Mouse (Mus musculus): ENCODE measurements around the gene Gm49391. TPM values are rescaled to one million over a fixed set of nuclear protein-coding genes. Genes with fewer than 3 reads are reported as not detected.
"Not testable (repeated sequence)": the region's sequence is repeated elsewhere in the genome, so short reads cannot be mapped to it uniquely, and the experiment has no call there.

Gene Gm49391
- not detected for total RNA-seq (2021)
- long read RNA-seq, experiment 1: 0 reads
- long read RNA-seq, experiment 2: 0 reads

DNA sequence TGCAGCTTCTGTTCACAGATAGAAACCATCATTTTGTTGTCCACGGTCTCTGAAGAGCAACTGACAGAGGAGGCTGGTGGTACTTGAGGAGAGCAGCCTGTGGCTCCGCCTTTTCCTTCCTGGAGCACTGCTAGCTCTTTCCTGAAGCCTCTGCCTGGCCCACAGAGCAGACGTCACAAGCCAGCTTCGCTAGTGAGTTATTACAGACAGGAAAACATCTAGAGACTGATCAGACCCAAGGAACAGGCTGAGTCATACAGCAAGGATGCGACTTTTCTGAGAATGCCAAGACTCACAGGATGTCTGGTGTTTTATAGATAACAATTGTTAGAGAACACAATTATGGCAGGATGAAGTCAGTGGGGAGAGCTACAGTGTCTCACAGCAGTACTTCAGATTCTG, at the start of gene Gm49391, which contains the start of gene Ctla2a:
Gene Gm49391, minus strand, starts transcription at position 72 of the 402 bp plus-strand sequence.
Gene Ctla2a, minus strand, starts transcription at position 126 of the 402 bp plus-strand sequence.
- no peak for TF ChIP-seq CTCF (conservative IDR thresholded peaks at IDR 0.05)
- Histone ChIP-seq H3K27ac (no peak within 1 kb of the TSS), H3K4me3 (no peak within 1 kb of the TSS; the same call in 1 of the 2 replicates)
- DNase-seq (ENCODE audit: low spot score in 2 of 2): no peak

DNA sequence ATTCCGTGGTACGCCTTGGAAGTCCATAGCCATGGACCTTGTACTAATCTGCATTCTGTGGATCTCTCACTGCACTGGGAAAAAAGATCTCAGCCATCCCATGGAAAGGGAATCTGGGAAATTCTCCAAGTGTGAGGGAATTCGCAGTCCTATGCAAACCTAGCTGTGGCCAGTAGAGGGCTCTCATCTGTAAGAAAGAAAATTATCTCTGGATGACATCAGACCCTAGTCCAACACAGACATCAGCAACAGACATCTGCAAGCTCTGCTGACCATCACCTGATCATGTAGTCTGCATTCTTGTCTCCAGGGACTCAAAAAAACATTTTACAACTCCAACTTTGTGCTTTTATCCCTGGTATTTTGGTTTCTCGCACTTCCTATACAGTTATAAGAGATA, 35.9 kb upstream of the Gm49391 start:
- DNase-seq (ENCODE audit: low spot score in 2 of 2); H3K4me3 ChIP-seq; H3K27ac ChIP-seq: not testable (repeated sequence)

DNA sequence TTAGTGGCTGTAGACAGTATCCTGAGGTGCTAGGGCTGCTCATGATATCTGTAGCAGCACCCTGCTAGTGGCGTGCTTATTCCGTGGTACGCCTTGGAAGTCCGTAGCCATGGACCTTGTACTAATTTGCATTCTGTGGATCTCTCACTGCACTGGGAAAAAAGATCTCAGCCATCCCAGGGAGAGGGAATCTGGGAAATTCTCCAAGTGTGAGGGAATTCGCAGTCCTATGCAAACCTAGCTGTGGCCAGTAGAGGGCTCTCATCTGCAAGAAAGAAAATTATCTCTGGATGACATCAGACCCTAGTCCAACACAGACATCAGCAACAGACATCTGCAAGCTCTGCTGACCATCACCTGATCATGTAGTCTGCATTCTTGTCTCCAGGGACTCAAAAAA, 27.6 kb upstream of the Gm49391 start:
- not testable (repeated sequence) for DNase-seq (ENCODE audit: low spot score in 2 of 2); H3K4me3 ChIP-seq; H3K27ac ChIP-seq

DNA sequence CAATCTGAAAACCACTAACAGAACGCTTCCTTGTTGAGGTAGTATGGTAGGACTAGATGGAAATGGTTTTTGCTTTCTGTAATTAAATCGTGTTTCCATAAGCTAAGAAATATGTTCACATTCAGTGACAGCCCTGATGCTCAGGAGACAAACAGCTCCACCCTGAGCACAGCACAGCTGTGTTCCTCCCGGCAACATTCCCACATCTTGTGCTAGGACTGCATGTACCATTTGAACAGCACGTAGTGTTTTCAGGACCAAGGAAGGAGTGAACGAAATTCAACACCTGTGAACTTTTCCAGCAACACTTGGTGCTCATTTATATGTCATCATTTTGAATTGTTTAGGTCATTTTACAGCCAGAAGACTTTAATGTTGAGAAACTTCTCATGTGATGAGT, 25.3 kb upstream of the Gm49391 start:
- no peak for DNase-seq (ENCODE audit: low spot score in 2 of 2)
- no peak overlapping the region for H3K27ac ChIP-seq
- TF ChIP-seq CTCF (conservative IDR thresholded peaks at IDR 0.05): no peak
- H3K4me3 ChIP-seq: no peak overlapping the region

DNA sequence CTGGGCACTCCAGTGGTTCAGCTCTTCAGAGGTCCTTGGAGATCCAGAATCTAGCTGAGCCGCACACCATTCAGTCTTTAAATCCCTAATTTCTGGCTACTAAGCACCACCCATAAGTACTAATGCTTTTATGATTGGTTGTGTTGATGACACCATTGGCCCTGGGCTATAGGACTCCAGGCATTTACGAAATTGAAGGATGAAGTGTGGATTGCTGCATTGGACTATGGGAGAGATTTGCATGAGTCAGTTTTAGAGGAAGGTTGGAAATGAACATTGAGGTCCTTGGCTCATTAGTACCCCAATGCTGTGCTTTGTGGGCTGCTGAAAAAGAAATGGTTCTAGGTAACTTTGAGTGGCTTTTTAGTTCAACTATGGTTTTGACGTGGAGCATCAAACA, 5.5 kb upstream of the Gm49391 start, which contains the start of gene Tpbpa:
Gene Tpbpa, minus strand, starts transcription at position 101 of the 400 bp plus-strand sequence.
- not testable (repeated sequence) for H3K27ac ChIP-seq; H3K4me3 ChIP-seq; DNase-seq (ENCODE audit: low spot score in 2 of 2)

DNA sequence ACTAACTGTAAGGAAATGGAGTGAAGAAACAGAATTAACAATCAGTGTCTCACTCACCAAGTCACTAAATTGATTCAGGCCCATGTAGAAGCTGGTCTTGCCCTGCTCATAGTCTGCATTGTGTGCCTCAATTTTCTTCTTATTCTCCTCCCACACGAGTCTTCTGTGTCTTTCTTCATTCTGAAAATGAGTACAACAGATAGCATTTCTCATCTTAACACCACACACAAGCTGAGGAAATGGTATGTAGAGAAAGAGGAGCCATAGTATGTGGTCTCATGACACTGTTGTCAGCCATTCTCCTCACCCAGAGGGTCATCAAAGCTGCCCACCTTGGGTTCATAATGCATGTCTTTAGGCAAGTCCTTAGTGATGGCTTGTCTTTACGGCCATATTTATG, 881 bp downstream of the Gm49391 start, which contains the start of gene Gm49393:
Gene Gm49393, minus strand, starts transcription at position 101 of the 400 bp plus-strand sequence.
- not testable (repeated sequence) for H3K27ac ChIP-seq; H3K4me3 ChIP-seq; DNase-seq (ENCODE audit: low spot score in 2 of 2)

DNA sequence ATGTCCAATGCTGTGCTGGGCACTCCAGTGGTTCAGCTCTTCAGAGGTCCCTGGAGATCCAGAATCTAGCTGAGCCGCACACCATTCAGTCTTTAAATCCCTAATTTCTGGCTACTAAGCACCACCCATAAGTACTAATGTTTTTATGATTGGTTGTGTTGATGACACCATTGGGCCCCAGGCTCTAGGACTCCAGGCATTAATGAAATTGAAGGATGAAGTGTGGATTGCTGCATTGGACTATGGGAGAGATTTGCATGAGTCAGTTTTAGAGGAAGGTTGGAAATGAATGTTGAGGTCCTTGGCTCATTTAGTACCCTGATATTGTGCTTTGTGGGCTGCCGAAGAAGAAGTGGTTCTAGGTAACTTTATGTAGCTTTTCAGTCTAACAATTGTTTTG, 31.6 kb downstream of the Gm49391 start, which contains the start of gene Tpbpb:
Gene Tpbpb, minus strand, starts transcription at position 101 of the 400 bp plus-strand sequence.
- DNase-seq (ENCODE audit: low spot score in 2 of 2); H3K27ac ChIP-seq; H3K4me3 ChIP-seq: not testable (repeated sequence)

DNA sequence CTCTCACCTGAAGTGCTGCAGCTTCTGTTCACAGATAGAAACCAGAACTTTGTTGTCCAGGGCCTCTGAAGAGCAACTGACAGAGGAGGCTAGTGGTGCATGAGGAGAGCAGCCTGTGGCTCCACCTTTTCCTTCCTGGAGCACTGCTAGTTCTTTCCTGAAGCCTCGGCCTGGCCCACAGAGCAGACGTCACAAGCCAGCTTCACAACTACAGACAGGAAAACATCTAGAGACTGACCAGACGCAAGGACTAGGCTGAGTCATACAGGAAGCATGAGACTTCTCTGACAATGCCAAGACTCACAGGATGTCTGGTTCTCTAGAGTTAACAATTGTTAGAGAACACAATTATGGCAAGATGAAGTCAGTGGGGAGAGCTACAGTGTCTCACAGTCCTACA, 39.0 kb downstream of the Gm49391 start, which contains the start of gene Ctla2b:
Gene Ctla2b, minus strand, starts transcription at position 120 of the 400 bp plus-strand sequence.
- DNase-seq (ENCODE audit: low spot score in 2 of 2): no peak
- TF ChIP-seq CTCF (conservative IDR thresholded peaks at IDR 0.05): no peak
- H3K27ac ChIP-seq: no peak within 1 kb of the TSS
- no peak within 1 kb of the TSS for H3K4me3 ChIP-seq

DNA sequence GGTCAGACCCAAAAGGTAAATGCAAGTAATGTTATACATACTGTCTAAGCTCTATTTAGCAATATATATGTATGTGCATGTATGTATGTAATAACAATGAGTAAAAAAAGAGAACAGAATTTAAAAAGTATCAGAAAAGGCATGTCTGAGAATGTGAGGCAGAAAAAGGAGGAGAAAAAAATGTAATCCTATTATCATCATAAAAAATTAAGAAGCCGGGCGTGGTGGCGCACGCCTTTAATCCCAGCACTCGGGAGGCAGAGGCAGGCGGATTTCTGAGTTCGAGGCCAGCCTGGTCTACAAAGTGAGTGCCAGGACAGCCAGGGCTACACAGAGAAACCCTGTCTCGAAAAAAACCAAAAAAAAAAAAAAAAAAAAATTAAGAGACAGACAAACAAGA, 39.6 kb downstream of the Gm49391 start, which contains the start of gene Gm49392:
Gene Gm49392, minus strand, starts transcription at position 101 of the 400 bp plus-strand sequence.
- not testable (repeated sequence) for DNase-seq (ENCODE audit: low spot score in 2 of 2); H3K27ac ChIP-seq; H3K4me3 ChIP-seq

DNA sequence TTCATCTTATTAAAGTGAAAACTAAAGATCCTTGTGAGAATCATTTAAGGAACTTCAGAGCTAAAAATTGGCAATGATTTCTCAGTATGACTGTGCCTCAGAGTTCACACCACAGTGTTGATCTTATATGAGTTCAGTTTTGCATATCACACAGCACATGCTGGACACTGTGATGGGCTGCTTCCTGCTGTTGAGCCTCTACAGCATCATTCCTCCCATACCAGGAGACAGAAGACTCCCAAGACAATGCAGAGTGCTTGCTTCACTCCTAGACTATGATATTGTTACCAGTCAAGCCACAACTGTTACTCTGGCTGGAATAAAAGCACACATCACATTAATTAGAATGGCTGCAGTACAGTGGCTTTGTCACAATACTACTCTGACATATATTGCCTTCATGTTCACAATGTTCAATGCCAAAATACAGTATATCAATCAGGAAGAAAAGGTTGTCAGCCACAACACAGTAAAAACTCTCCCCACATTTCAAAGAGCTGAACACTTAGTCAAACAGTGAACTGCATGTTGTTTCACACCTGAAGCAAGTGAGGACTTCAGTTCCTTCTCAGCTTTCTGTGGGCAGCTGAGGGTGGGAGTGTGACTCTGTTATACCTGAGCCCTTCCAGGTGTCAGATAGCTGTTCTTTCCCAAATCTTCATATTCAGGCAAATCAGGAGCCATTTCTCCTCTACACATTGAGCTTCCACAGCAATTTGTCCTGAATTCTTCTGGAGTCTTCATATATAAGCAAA, 40.8 kb downstream of the Gm49391 start:
- no peak for TF ChIP-seq CTCF (conservative IDR thresholded peaks at IDR 0.05)
- Histone ChIP-seq H3K27ac (no peak overlapping the region), H3K4me3 (no peak overlapping the region)
- no peak for DNase-seq (ENCODE audit: low spot score in 2 of 2)

DNA sequence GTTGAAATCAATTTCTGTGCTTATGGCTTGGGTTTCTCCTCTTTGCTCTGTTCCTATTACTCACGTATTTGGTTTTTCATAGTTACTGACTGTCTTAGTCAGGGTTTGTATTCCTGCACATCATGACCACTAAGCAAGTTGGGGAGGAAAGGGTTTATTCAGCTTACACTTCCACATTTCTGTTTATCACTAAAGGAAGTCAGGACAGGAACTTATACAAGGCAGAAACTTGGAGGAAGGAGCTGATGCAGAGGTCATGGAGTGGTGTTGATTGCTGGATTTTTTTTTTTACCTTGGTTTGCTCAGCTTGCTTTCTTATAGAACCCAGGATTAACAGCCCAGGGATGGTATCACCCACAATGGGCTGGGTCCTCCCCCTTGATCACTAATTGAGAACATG, 44.1 kb downstream of the Gm49391 start:
- no peak for DNase-seq (ENCODE audit: low spot score in 2 of 2)
- Histone ChIP-seq H3K4me3 (no peak overlapping the region), H3K27ac (no peak overlapping the region)
- no peak for TF ChIP-seq CTCF (conservative IDR thresholded peaks at IDR 0.05)

DNA sequence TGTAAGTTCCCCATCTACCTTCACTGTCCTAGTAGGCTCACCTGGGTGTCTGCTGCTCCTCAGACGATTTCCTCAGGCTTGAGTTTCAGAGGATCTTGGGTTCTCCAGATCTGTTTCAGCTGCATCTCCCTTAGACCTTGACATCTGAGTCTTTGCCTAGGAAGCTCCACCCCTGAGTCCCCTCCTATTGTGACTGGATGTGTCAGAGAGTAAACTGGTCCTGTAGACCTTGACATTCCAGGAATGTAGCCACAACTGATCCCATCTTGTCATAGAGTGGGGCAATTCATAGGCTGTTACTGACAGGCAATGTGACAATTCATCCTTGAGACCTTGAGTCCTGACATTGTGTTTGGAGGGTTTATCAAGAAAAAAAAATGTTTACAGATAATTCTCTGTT, 72.1 kb downstream of the Gm49391 start, which contains the start of gene 4930486L24Rik:
Gene 4930486L24Rik, minus strand, starts transcription at position 195 of the 400 bp plus-strand sequence.
- no peak for TF ChIP-seq CTCF (conservative IDR thresholded peaks at IDR 0.05)
- Histone ChIP-seq H3K4me3 (no peak within 1 kb of the TSS), H3K27ac (no peak within 1 kb of the TSS)
- DNase-seq (ENCODE audit: low spot score in 2 of 2): no peak

DNA sequence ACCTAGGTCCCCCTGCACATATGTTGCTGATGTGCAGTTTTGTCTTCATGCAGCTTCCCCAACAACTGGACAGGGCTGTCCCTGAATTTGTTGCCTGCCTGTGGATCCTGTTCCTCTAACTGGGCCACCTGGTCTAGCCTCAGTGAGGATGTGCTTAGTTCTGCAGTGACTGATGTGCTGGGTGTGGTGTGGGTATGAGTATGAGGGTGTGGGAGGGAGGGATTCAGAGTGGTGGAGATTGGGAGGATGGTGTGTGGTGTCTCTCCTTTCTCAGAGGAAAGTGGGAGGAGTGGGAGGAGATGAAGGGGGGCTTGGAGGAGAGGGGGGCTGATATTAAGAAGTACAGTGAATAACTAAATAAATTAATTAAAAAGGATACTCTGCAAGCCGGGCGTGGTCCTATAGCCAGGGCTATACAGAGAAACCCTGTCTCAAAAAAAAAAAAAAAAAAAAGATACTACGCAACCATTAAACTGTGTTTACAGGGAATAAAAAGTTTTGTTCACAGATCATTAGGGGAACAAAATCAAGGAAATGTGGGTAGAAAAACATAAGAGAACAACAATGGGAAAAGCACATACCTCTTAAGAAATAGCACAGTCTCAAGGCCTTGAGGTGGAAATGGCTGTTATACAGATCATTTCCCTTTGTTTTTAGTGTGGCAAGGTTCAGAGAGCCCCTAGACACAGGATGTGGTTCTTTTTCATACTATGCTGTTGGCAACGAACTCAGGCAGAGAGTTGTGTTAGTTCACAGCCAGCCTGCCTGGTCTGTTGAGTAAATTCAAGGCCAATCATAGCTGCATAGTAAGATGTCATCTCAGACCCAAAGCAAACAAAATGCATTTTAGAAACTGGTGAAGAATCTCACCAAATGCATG, 87.9 kb downstream of the Gm49391 start:
- H3K27ac ChIP-seq: no peak overlapping the region
- no peak for TF ChIP-seq CTCF (conservative IDR thresholded peaks at IDR 0.05)
- no peak for DNase-seq (ENCODE audit: low spot score in 2 of 2)
- no peak overlapping the region for H3K4me3 ChIP-seq

Other genes with a start within 250 kb of the Gm49391 start
- gene BC051665, start 150.2 kb downstream of the Gm49391 start, total RNA-seq (2021): not detected
- not detected for gene Ctsll3, start 133.7 kb downstream of the Gm49391 start, total RNA-seq (2021)
- not detected for gene 4930486L24Rik, start 72.1 kb downstream of the Gm49391 start, total RNA-seq (2021)
- not detected for gene Gm49392, start 39.7 kb downstream of the Gm49391 start, total RNA-seq (2021)
- gene Ctla2b, start 39.1 kb downstream of the Gm49391 start, total RNA-seq (2021): 1 to 10 TPM in 1 of 2 experiments, under 1 TPM in 1; 0.83 to 1.8 TPM
- not detected for gene Tpbpb, start 31.7 kb downstream of the Gm49391 start, total RNA-seq (2021)
- not detected for gene Gm49393, start 981 bp downstream of the Gm49391 start, total RNA-seq (2021)
- gene Ctla2a, start 54 bp upstream of the Gm49391 start, total RNA-seq (2021): 10 to 100 TPM; 11.8 to 13.9 TPM
- not detected for gene Tpbpa, start 5.4 kb upstream of the Gm49391 start, total RNA-seq (2021)
- gene Ctsj, start 69.4 kb upstream of the Gm49391 start, total RNA-seq (2021): not detected
- gene Ctsq, start 104.1 kb upstream of the Gm49391 start, total RNA-seq (2021): not detected
- gene Ctsr, start 227.7 kb upstream of the Gm49391 start, total RNA-seq (2021): not detected

Data from layer of hippocampus, adult 2 months (tissue).